Mouse (Mus musculus): ENCODE results near the gene Syt8. TPM values are rescaled to one million over a fixed set of nuclear protein-coding genes. Genes with fewer than 3 reads are reported as not detected.

Syt8 gene
- polyA plus RNA-seq, 1 experiment from 2014 or later: 1.2 TPM

- 94% methylated on average over 3 of the region's 3 CpGs for WGBS
- Histone ChIP-seq H3K9me3 (no peaks in the 10 kb centered on the region), H3K4me1 (peaks cover 79% of the 10 kb centered on the region), H3K4me2 (replicated peaks) (peak overlapping the region; percentile 59), H3K27me3 (no peaks in the 10 kb centered on the region), H3K36me3 (peaks cover 6% of the 10 kb centered on the region; the same call in 1 of the 2 replicates), H3K4me3 (no peak overlapping the region), H3K27ac (peak overlapping the region; percentile 99), H3K9ac (0 out of 2 replicates have a peak overlapping the region, but pooled peaks have one; percentile 65)
- ATAC-seq (ENCODE audit: low FRiP score, low read depth): no peak
These were observed 46.0 kb downstream of the Syt8 start for GRCm38 (mm10) chr7:142480661-142481060.

- WGBS: 10% methylated on average over 5 of the region's 5 CpGs
- Histone ChIP-seq H3K27me3 (no peaks in the 10 kb centered on the region), H3K4me1 (peaks cover 79% of the 10 kb centered on the region), H3K27ac (peak overlapping the region; percentile 99), H3K9ac (peak overlapping the region; percentile 65), H3K9me3 (no peaks in the 10 kb centered on the region), H3K4me2 (replicated peaks) (peak overlapping the region; percentile 59), H3K36me3 (peaks cover 7% of the 10 kb centered on the region; the same call in 1 of the 2 replicates), H3K4me3 (peak overlapping the region; percentile 24; the same call in 1 of the 2 replicates)
- ATAC-seq (ENCODE audit: low FRiP score, low read depth): no peak
These were observed 46.5 kb downstream of the Syt8 start for GRCm38 (mm10) chr7:142481186-142481567.

- ATAC-seq (ENCODE audit: low FRiP score, low read depth): peak; percentile 89
- 2% methylated on average over 22 of the region's 22 CpGs for WGBS
- no peaks in the 10 kb centered on the region for H3K27me3 ChIP-seq
- peak overlapping the region; percentile 24 for H3K4me3 ChIP-seq
- H3K9me3 ChIP-seq: no peaks in the 10 kb centered on the region
- peak overlapping the region; percentile 99 for H3K27ac ChIP-seq
- H3K4me1 ChIP-seq: peaks cover 79% of the 10 kb centered on the region
- peak overlapping the region; percentile 59 for H3K4me2 ChIP-seq (replicated peaks)
- H3K36me3 ChIP-seq: peaks cover 7% of the 10 kb centered on the region; the same call in 1 of the 2 replicates
- peak overlapping the region; percentile 65 for H3K9ac ChIP-seq
These were observed 47.1 kb downstream of the Syt8 start for GRCm38 (mm10) chr7:142481568-142482255.

GRCm38 (mm10) chr7:142482256-142482609 is 47.6 kb downstream of the Syt8 start:
- H3K27ac ChIP-seq: peak overlapping the region; percentile 99
- H3K36me3 ChIP-seq: peaks cover 7% of the 10 kb centered on the region; the same call in 1 of the 2 replicates
- peak overlapping the region; percentile 65 for H3K9ac ChIP-seq
- no peaks in the 10 kb centered on the region for H3K27me3 ChIP-seq
- peak overlapping the region; percentile 59 for H3K4me2 ChIP-seq (replicated peaks)
- peaks cover 79% of the 10 kb centered on the region for H3K4me1 ChIP-seq
- no peaks in the 10 kb centered on the region for H3K9me3 ChIP-seq
- 3% methylated on average over 6 of the region's 6 CpGs for WGBS
- H3K4me3 ChIP-seq: peak overlapping the region; percentile 24
- peak; percentile 1; the same call in 1 of the 2 replicates for ATAC-seq (ENCODE audit: low FRiP score, low read depth)

- H3K9ac ChIP-seq: peak overlapping the region; percentile 48
- ATAC-seq (ENCODE audit: low FRiP score, low read depth): peak; percentile 12
- peak overlapping the region; percentile 59; the same call in 1 of the 2 replicates for H3K4me2 ChIP-seq (replicated peaks)
These were observed 48.5 kb downstream of the Syt8 start for GRCm38 (mm10) chr7:142483136-142483535.

GRCm38 (mm10) chr7:142484780-142485179 is 50.1 kb downstream of the Syt8 start:
- WGBS: 50% methylated on average over 12 of the region's 12 CpGs
- Histone ChIP-seq H3K4me1 (peaks cover 92% of the 10 kb centered on the region), H3K27ac (peak overlapping the region; percentile 99), H3K27me3 (no peaks in the 10 kb centered on the region), H3K36me3 (peaks cover 23% of the 10 kb centered on the region), H3K9me3 (no peaks in the 10 kb centered on the region), H3K4me2 (replicated peaks) (no peak overlapping the region), H3K9ac (peak overlapping the region; percentile 53; the same call in 1 of the 2 replicates), H3K4me3 (no peak overlapping the region)
- ATAC-seq (ENCODE audit: low FRiP score, low read depth): no peak

More at GRCm38 (mm10) chr7:142483136-142483535, 48.5 kb downstream of the Syt8 start:
- H3K27ac ChIP-seq: peak overlapping the region; percentile 99
- no peaks in the 10 kb centered on the region for H3K9me3 ChIP-seq
- no peaks in the 10 kb centered on the region for H3K27me3 ChIP-seq
- H3K4me1 ChIP-seq: peaks cover 88% of the 10 kb centered on the region
- no peak overlapping the region for H3K4me3 ChIP-seq
- WGBS: 19% methylated on average over 11 of the region's 11 CpGs
- peaks cover 7% of the 10 kb centered on the region; the same call in 1 of the 2 replicates for H3K36me3 ChIP-seq

GRCm38 (mm10) chr7:142486751-142487162 is 52.1 kb downstream of the Syt8 start:
- Histone ChIP-seq H3K27me3 (no peaks in the 10 kb centered on the region), H3K4me3 (no peak overlapping the region), H3K9me3 (no peaks in the 10 kb centered on the region), H3K4me1 (peaks cover 73% of the 10 kb centered on the region), H3K9ac (peak overlapping the region; percentile 50), H3K4me2 (replicated peaks) (peak overlapping the region; percentile 30; the same call in 1 of the 2 replicates), H3K36me3 (peaks cover 40% of the 10 kb centered on the region), H3K27ac (peak overlapping the region; percentile 99)
- ATAC-seq (ENCODE audit: low FRiP score, low read depth): peak; percentile 58
- WGBS: 20% methylated on average over 8 of the region's 8 CpGs

- H3K9me3 ChIP-seq: no peaks in the 10 kb centered on the region
- H3K9ac ChIP-seq: peak overlapping the region; percentile 50; the same call in 1 of the 2 replicates
- H3K27ac ChIP-seq: peak overlapping the region; percentile 99
- no peaks in the 10 kb centered on the region for H3K27me3 ChIP-seq
- peaks cover 66% of the 10 kb centered on the region for H3K4me1 ChIP-seq
- H3K4me3 ChIP-seq: no peak overlapping the region
- 12% methylated on average over 9 of the region's 9 CpGs for WGBS
- H3K36me3 ChIP-seq: peaks cover 46% of the 10 kb centered on the region
- H3K4me2 ChIP-seq (replicated peaks): peak overlapping the region; percentile 30
- ATAC-seq (ENCODE audit: low FRiP score, low read depth): peak; percentile 70
These were observed 52.8 kb downstream of the Syt8 start for GRCm38 (mm10) chr7:142487341-142487859.

GRCm38 (mm10) chr7:142488053-142488452 is 53.4 kb downstream of the Syt8 start:
- Histone ChIP-seq H3K36me3 (peaks cover 46% of the 10 kb centered on the region), H3K4me3 (no peak overlapping the region), H3K27me3 (no peaks in the 10 kb centered on the region), H3K9ac (no peak overlapping the region), H3K27ac (peak overlapping the region; percentile 99), H3K9me3 (no peaks in the 10 kb centered on the region), H3K4me1 (peaks cover 62% of the 10 kb centered on the region), H3K4me2 (replicated peaks) (no peak overlapping the region; the same call in 1 of the 2 replicates)
- ATAC-seq (ENCODE audit: low FRiP score, low read depth): no peak
- 80% methylated on average over 3 of the region's 3 CpGs for WGBS

Other genes starting within 250 kb of the Syt8 start
- gene Gm10153, start 244.5 kb upstream of the Syt8 start, polyA plus RNA-seq (2015; fragmentation: Nextera tagmentation; extraction: Ambion mirVana): not detected in 2 replicates
- gene Krtap5-3, start 233.5 kb upstream of the Syt8 start, polyA plus RNA-seq (2015; fragmentation: Nextera tagmentation; extraction: Ambion mirVana): not detected in 2 replicates
- gene Gm7579, start 223.0 kb upstream of the Syt8 start, polyA plus RNA-seq (2015; fragmentation: Nextera tagmentation; extraction: Ambion mirVana): not detected in 2 replicates
- not detected in 2 replicates for gene Krtap5-5, start 204.9 kb upstream of the Syt8 start, polyA plus RNA-seq (2015; fragmentation: Nextera tagmentation; extraction: Ambion mirVana)
- gene Gm40460, start 193.8 kb upstream of the Syt8 start, polyA plus RNA-seq (2015; fragmentation: Nextera tagmentation; extraction: Ambion mirVana): not detected in 2 replicates
- gene Gm2431, start 176.5 kb upstream of the Syt8 start, polyA plus RNA-seq (2015; fragmentation: Nextera tagmentation; extraction: Ambion mirVana): not detected in 2 replicates
- not detected in 2 replicates for gene Gm4559, start 160.5 kb upstream of the Syt8 start, polyA plus RNA-seq (2015; fragmentation: Nextera tagmentation; extraction: Ambion mirVana)
- gene Krtap5-1, start 137.7 kb upstream of the Syt8 start, polyA plus RNA-seq (2015; fragmentation: Nextera tagmentation; extraction: Ambion mirVana): not detected in 2 replicates
- gene Krtap5-4, start 131.3 kb upstream of the Syt8 start, polyA plus RNA-seq (2015; fragmentation: Nextera tagmentation; extraction: Ambion mirVana): not detected in 2 replicates
- 1.1 and 1.5 TPM in 2 replicates for gene Ifitm10, start 61.1 kb upstream of the Syt8 start, polyA plus RNA-seq (2015; fragmentation: Nextera tagmentation; extraction: Ambion mirVana)
- gene Gm49369, start 52.2 kb upstream of the Syt8 start, polyA plus RNA-seq (2015; fragmentation: Nextera tagmentation; extraction: Ambion mirVana): not detected in 2 replicates
- gene Ctsd, start 46.8 kb upstream of the Syt8 start, polyA plus RNA-seq (2015; fragmentation: Nextera tagmentation; extraction: Ambion mirVana): 228 and 241 TPM in 2 replicates
- gene Tnni2, start 7.0 kb downstream of the Syt8 start, polyA plus RNA-seq (2015; fragmentation: Nextera tagmentation; extraction: Ambion mirVana): 45.2 and 47.5 TPM in 2 replicates
- gene Lsp1, start 26.0 kb downstream of the Syt8 start, polyA plus RNA-seq (2015; fragmentation: Nextera tagmentation; extraction: Ambion mirVana): 46.3 and 49.8 TPM in 2 replicates
- gene Tnnt3, start 64.0 kb downstream of the Syt8 start, polyA plus RNA-seq (2015; fragmentation: Nextera tagmentation; extraction: Ambion mirVana): 60.9 and 62.3 TPM in 2 replicates
- gene Mrpl23, start 97.8 kb downstream of the Syt8 start, polyA plus RNA-seq (2015; fragmentation: Nextera tagmentation; extraction: Ambion mirVana): 27.3 and 35.1 TPM in 2 replicates
- 1,260 and 1,271 TPM in 2 replicates for gene Igf2, start 232.0 kb downstream of the Syt8 start, polyA plus RNA-seq (2015; fragmentation: Nextera tagmentation; extraction: Ambion mirVana)
- gene Gm49394, start 235.1 kb downstream of the Syt8 start, polyA plus RNA-seq (2015; fragmentation: Nextera tagmentation; extraction: Ambion mirVana): 0.23 TPM in 1 of 2 replicates, not detected in the other